Mouse (Mus musculus): Measurements from ENCODE around the gene Treml4. TPM values are rescaled to one million over a fixed set of nuclear protein-coding genes. Genes with fewer than 3 reads are reported as not detected.

Treml4 gene
- polyA plus RNA-seq, 1 experiment from 2014 or later = 0.48 TPM

GRCm38 (mm10) chr17:48256575-48256974, 7.5 kb upstream of the Treml4 start:
- ATAC-seq (ENCODE audit: low FRiP score, low read depth) = no peak
- Histone ChIP-seq H3K4me2 (replicated peaks) (no peak overlapping the region), H3K4me3 (no peak overlapping the region), H3K4me1 (no peaks in the 10 kb centered on the region), H3K9me3 (peaks cover 12% of the 10 kb centered on the region), H3K9ac (no peak overlapping the region), H3K36me3 (no peaks in the 10 kb centered on the region), H3K27ac (no peak overlapping the region), H3K27me3 (0 out of 2 replicates have a peak, but pooled peaks cover 6% of the 10 kb centered on the region)

DNA sequence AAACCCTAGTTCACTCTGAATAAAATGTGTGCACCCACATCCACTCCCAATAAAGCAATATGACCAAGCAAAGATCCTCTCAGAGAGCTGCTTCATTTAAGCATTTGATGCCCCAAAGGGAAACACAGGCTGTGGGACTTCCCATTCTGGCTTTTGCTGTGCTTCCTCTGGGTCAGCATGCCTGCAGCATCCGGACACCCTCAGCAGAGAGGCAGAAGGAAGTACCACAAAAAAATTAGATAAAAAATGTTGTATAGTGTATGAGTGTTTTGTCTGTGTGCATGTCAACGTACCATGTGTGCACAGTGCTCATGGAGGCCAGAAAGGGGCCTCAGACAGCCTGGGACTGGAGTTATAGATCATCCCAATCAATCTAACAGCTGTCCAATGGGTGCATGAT, 2.2 kb upstream of the Treml4 start:
- ATAC-seq (ENCODE audit: low FRiP score, low read depth) = no peak
- H3K4me1 ChIP-seq = peaks cover 11% of the 10 kb centered on the region; the same call in 1 of the 2 replicates
- no peak overlapping the region for H3K4me3 ChIP-seq
- H3K36me3 ChIP-seq = no peaks in the 10 kb centered on the region
- H3K9me3 ChIP-seq = peaks cover 12% of the 10 kb centered on the region
- H3K27me3 ChIP-seq = no peaks in the 10 kb centered on the region
- no peak overlapping the region for H3K9ac ChIP-seq
- H3K27ac ChIP-seq = no peak overlapping the region
- no peak overlapping the region for H3K4me2 ChIP-seq (replicated peaks)
- 75% methylated on average over 2 of the region's 2 CpGs for WGBS

DNA sequence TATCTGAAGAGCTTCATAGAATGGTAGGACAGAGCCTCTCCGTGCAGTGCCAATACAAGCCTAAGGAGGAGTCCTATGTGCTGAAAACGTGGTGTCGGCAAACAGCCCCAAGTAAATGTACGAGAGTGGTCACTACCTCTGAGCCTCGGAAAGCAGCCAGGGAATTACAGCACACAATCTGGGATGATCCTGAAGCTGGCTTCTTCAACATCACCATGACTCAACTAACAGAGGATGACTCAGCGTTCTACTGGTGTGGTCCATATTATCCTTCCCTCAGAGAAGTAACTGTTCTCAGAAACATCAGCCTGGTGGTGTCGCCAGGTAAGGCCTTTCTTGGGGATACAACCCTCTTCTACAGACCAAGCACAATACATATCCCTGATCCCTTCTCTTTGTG, 567 bp downstream of the Treml4 start:
- Histone ChIP-seq H3K27me3 (no peaks in the 10 kb centered on the region), H3K4me1 (peaks cover 11% of the 10 kb centered on the region; the same call in 1 of the 2 replicates), H3K9ac (no peak overlapping the region), H3K4me2 (replicated peaks) (no peak overlapping the region), H3K27ac (no peak overlapping the region), H3K4me3 (no peak overlapping the region), H3K36me3 (no peaks in the 10 kb centered on the region), H3K9me3 (peaks cover 2% of the 10 kb centered on the region; the same call in 1 of the 2 replicates)
- no peak for ATAC-seq (ENCODE audit: low FRiP score, low read depth)
- WGBS = 88% methylated on average over 7 of the region's 7 CpGs

DNA sequence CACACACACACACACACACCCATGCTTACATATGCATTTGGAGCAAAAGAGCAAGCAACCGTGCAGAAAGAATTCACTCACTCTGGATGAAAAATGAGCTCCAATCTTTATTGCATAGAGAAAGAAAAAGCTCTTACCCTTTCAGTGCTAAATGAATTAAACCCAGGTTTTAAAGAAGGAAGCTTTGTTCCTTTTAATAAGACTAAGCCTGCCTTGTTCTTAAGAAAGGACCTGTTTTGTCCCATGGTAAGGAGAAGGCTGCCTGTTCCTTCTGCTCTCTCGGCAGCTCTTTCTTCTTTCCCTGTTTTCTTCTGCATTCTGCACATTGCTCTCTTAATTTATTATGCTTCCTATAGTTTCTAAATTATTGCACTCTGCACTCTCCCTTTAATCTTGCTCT, 2.0 kb downstream of the Treml4 start:
- Histone ChIP-seq H3K36me3 (no peaks in the 10 kb centered on the region), H3K4me1 (peaks cover 11% of the 10 kb centered on the region; the same call in 1 of the 2 replicates), H3K9me3 (no peaks in the 10 kb centered on the region), H3K27ac (no peak overlapping the region), H3K4me3 (no peak overlapping the region), H3K4me2 (replicated peaks) (no peak overlapping the region), H3K27me3 (no peaks in the 10 kb centered on the region), H3K9ac (no peak overlapping the region)
- ATAC-seq (ENCODE audit: low FRiP score, low read depth) = no peak
- WGBS = 9% methylated on average over 2 of the region's 2 CpGs

- no peak overlapping the region for H3K27ac ChIP-seq
- no peaks in the 10 kb centered on the region for H3K9me3 ChIP-seq
- H3K27me3 ChIP-seq = no peaks in the 10 kb centered on the region
- WGBS = 29% methylated on average over 2 of the region's 2 CpGs
- peaks cover 11% of the 10 kb centered on the region; the same call in 1 of the 2 replicates for H3K4me1 ChIP-seq
- H3K4me2 ChIP-seq (replicated peaks) = no peak overlapping the region
- no peak overlapping the region for H3K9ac ChIP-seq
- no peak overlapping the region for H3K4me3 ChIP-seq
- H3K36me3 ChIP-seq = no peaks in the 10 kb centered on the region
- ATAC-seq (ENCODE audit: low FRiP score, low read depth) = no peak
Observed at GRCm38 (mm10) chr17:48266610-48267304, 2.7 kb downstream of the Treml4 start.

DNA sequence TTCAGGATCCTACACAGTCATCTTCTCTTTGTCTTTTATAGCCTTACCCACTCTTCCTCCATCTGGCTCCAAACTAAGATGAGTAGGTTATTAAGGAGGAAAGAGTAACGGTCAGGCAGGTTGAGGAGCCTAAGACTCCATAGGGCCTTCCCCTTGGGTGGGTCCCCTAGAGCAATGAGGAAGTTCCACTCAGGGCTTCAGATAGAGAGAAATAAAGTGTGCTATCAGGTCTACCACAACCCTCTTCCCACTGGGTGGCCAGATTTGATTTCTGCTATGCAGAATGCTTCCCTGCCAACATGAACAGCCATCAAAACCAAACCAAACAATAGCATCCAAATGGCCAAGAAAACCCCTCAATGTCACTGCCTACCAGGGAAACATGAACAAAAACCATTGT, 3.5 kb downstream of the Treml4 start:
- Histone ChIP-seq H3K9ac (no peak overlapping the region), H3K27me3 (no peaks in the 10 kb centered on the region), H3K27ac (no peak overlapping the region), H3K9me3 (no peaks in the 10 kb centered on the region), H3K4me2 (replicated peaks) (no peak overlapping the region), H3K4me1 (peaks cover 11% of the 10 kb centered on the region; the same call in 1 of the 2 replicates), H3K36me3 (no peaks in the 10 kb centered on the region), H3K4me3 (no peak overlapping the region)
- ATAC-seq (ENCODE audit: low FRiP score, low read depth) = no peak
- WGBS = 70% methylated on average over 1 of the region's 1 CpGs

DNA sequence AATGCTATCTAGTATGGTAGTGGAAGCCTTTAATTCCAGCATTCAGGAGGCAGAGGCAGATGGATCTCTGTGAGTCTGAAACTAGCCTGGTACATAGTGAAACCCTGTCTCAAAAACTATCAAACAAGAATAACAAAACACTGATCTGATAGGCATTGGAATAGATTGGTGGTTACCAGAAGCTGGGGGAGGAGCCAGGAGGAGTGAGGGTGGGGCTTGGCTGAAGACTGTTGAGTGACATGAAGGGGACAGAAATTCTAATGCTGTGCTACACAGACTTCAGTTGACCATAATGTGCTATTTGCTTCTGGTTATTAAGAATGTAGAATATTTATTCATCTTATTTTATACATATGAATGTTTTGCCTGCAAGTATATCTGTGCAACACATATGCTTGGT, 4.2 kb downstream of the Treml4 start:
- ATAC-seq (ENCODE audit: low FRiP score, low read depth) = no peak
- Histone ChIP-seq H3K27ac (no peak overlapping the region), H3K9me3 (no peaks in the 10 kb centered on the region), H3K9ac (no peak overlapping the region), H3K4me3 (no peak overlapping the region), H3K27me3 (no peaks in the 10 kb centered on the region), H3K4me1 (peaks cover 11% of the 10 kb centered on the region; the same call in 1 of the 2 replicates), H3K4me2 (replicated peaks) (no peak overlapping the region), H3K36me3 (no peaks in the 10 kb centered on the region)

- H3K4me1 ChIP-seq = peaks cover 11% of the 10 kb centered on the region; the same call in 1 of the 2 replicates
- no peaks in the 10 kb centered on the region for H3K36me3 ChIP-seq
- H3K9ac ChIP-seq = no peak overlapping the region
- no peak overlapping the region for H3K4me3 ChIP-seq
- no peaks in the 10 kb centered on the region for H3K9me3 ChIP-seq
- H3K27me3 ChIP-seq = no peaks in the 10 kb centered on the region
- no peak overlapping the region for H3K27ac ChIP-seq
- 79% methylated on average over 4 of the region's 4 CpGs for WGBS
- H3K4me2 ChIP-seq (replicated peaks) = no peak overlapping the region
- ATAC-seq (ENCODE audit: low FRiP score, low read depth) = no peak
Observed at GRCm38 (mm10) chr17:48269833-48270232, 5.7 kb downstream of the Treml4 start.

- Histone ChIP-seq H3K27ac (no peak overlapping the region), H3K4me1 (no peaks in the 10 kb centered on the region), H3K27me3 (no peaks in the 10 kb centered on the region), H3K9ac (no peak overlapping the region), H3K36me3 (no peaks in the 10 kb centered on the region), H3K4me3 (no peak overlapping the region), H3K4me2 (replicated peaks) (no peak overlapping the region), H3K9me3 (no peaks in the 10 kb centered on the region)
- ATAC-seq (ENCODE audit: low FRiP score, low read depth) = no peak
- 72% methylated on average over 5 of the region's 5 CpGs for WGBS
Observed at GRCm38 (mm10) chr17:48272158-48272557, 8.1 kb downstream of the Treml4 start.

DNA sequence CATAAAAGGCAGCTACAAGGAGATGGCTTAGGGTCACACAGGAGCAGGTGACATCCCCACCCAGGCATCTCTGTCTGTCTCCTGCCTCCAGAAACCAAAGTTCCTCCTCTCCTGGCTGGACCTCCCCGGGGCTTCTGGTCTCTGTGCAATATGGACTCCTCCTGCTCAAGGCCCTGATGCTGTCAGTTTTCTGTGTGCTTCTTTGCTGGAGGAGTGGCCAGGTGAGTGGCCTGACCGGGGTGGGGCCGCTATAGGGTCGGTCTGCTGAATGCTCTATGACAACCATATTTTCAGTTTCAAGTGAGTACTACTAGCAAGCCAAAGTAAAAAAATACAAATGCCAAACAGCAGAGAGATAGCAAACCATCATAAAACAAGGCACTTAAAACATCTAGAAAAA, 8.5 kb downstream of the Treml4 start:
- Histone ChIP-seq H3K27ac (no peak overlapping the region), H3K36me3 (no peaks in the 10 kb centered on the region), H3K9me3 (no peaks in the 10 kb centered on the region), H3K4me1 (no peaks in the 10 kb centered on the region), H3K4me2 (replicated peaks) (no peak overlapping the region), H3K27me3 (no peaks in the 10 kb centered on the region), H3K9ac (no peak overlapping the region), H3K4me3 (no peak overlapping the region)
- ATAC-seq (ENCODE audit: low FRiP score, low read depth) = no peak
- 87% methylated on average over 4 of the region's 4 CpGs for WGBS

DNA sequence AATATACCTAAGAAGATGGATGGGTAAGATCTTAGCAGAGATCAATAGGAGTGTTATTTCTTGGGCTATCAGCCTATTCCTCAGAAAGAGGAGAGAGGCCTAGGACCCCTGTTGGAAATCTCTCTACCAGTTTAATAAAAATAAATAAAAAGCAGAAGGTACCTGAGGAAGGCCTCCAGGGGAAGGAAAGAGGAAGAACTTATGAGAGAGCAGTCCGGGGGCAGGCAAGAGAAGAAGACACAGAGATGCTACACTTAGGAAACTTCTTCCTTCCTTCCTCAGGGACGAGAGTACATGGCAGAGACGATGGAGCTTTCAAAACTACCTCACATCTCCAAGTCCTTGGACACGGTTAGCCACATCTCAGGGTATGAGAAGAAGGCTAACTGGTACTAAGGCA, 10.0 kb downstream of the Treml4 start:
- Histone ChIP-seq H3K4me2 (replicated peaks) (no peak overlapping the region), H3K27me3 (no peaks in the 10 kb centered on the region), H3K4me3 (no peak overlapping the region), H3K9ac (no peak overlapping the region), H3K36me3 (no peaks in the 10 kb centered on the region), H3K9me3 (no peaks in the 10 kb centered on the region), H3K27ac (no peak overlapping the region), H3K4me1 (no peaks in the 10 kb centered on the region)
- WGBS = 82% methylated on average over 4 of the region's 4 CpGs
- no peak for ATAC-seq (ENCODE audit: low FRiP score, low read depth)

GRCm38 (mm10) chr17:48274885-48275284, 10.8 kb downstream of the Treml4 start:
- no peak overlapping the region for H3K4me2 ChIP-seq (replicated peaks)
- no peaks in the 10 kb centered on the region for H3K9me3 ChIP-seq
- H3K4me1 ChIP-seq = no peaks in the 10 kb centered on the region
- no peak overlapping the region for H3K4me3 ChIP-seq
- H3K36me3 ChIP-seq = no peaks in the 10 kb centered on the region
- WGBS = 30% methylated on average over 6 of the region's 6 CpGs
- H3K27ac ChIP-seq = no peak overlapping the region
- ATAC-seq (ENCODE audit: low FRiP score, low read depth) = 0 out of 2 replicates have a peak, but pooled peaks have one; percentile 11
- no peak overlapping the region for H3K9ac ChIP-seq
- H3K27me3 ChIP-seq = no peaks in the 10 kb centered on the region

- Histone ChIP-seq H3K4me2 (replicated peaks) (no peak overlapping the region), H3K9me3 (no peaks in the 10 kb centered on the region), H3K27me3 (no peaks in the 10 kb centered on the region), H3K9ac (no peak overlapping the region), H3K4me1 (peaks cover under 1% of the 10 kb centered on the region; the same call in 1 of the 2 replicates), H3K36me3 (no peaks in the 10 kb centered on the region), H3K4me3 (no peak overlapping the region), H3K27ac (no peak overlapping the region)
- ATAC-seq (ENCODE audit: low FRiP score, low read depth) = no peak
- 52% methylated on average over 7 of the region's 7 CpGs for WGBS
Observed at GRCm38 (mm10) chr17:48275736-48276135, 11.6 kb downstream of the Treml4 start.
